Mouse (Mus musculus): ENCODE data around the gene Xlr5a.
A peak's percentile ranks its signal among the peaks of the same experiment; 100 is the strongest.
"Not testable (repeated sequence)": the region's sequence is repeated elsewhere in the genome, so short reads cannot be mapped to it uniquely, and the experiment has no call there.

Gene Xlr5a

GRCm38 (mm10) chrX:73292876-73293275 is at the start of gene Xlr5a, which contains the start of gene Xlr5c:
Gene Xlr5a, minus strand, starts transcription at chrX:73292976.
Gene Xlr5c, minus strand, starts transcription at chrX:73292976.
- DNase-seq: not testable (repeated sequence)

GRCm38 (mm10) chrX:73342483-73342895 is 49.7 kb upstream of the Xlr5a start, which contains the start of gene Zfp275:
Gene Zfp275, plus strand, starts transcription at chrX:73342621.
- DNase-seq: peak; percentile 67

- DNase-seq: no peak
Observed at GRCm38 (mm10) chrX:73342068-73342467, 49.3 kb upstream of the Xlr5a start.

- DNase-seq: no peak
Observed at GRCm38 (mm10) chrX:73341473-73341872, 48.7 kb upstream of the Xlr5a start.

GRCm38 (mm10) chrX:73336740-73337139 is 44.0 kb upstream of the Xlr5a start, which contains the start of gene Gm45015:
Gene Gm45015, minus strand, starts transcription at chrX:73336840.
- DNase-seq: no peak

GRCm38 (mm10) chrX:73333548-73333947 is 40.8 kb upstream of the Xlr5a start:
- DNase-seq: no peak

GRCm38 (mm10) chrX:73327215-73327614 is 34.4 kb upstream of the Xlr5a start:
- DNase-seq: no peak

GRCm38 (mm10) chrX:73321029-73321428 is 28.3 kb upstream of the Xlr5a start:
- DNase-seq: no peak

- DNase-seq: peak; percentile 19
Observed at GRCm38 (mm10) chrX:73312522-73312921, 19.7 kb upstream of the Xlr5a start.

- not testable (repeated sequence) for DNase-seq
Observed at GRCm38 (mm10) chrX:73295745-73296144, 3.0 kb upstream of the Xlr5a start.

GRCm38 (mm10) chrX:73265270-73265669 is 27.5 kb downstream of the Xlr5a start, which contains the start of gene Xlr3c:
Gene Xlr3c, minus strand, starts transcription at chrX:73265390.
- not testable (repeated sequence) for DNase-seq

- not testable (repeated sequence) for DNase-seq
Observed at GRCm38 (mm10) chrX:73262428-73262827, 30.3 kb downstream of the Xlr5a start.

GRCm38 (mm10) chrX:73242821-73243325 is 49.9 kb downstream of the Xlr5a start, which contains the start of gene Xlr4c:
Gene Xlr4c, minus strand, starts transcription at chrX:73243130.
- DNase-seq: not testable (repeated sequence)

GRCm38 (mm10) chrX:73229288-73229687 is 63.5 kb downstream of the Xlr5a start:
- DNase-seq: no peak

- peak; percentile 51 for DNase-seq
Observed at GRCm38 (mm10) chrX:73228606-73229214, 64.1 kb downstream of the Xlr5a start.

GRCm38 (mm10) chrX:73227914-73228605 is 64.7 kb downstream of the Xlr5a start, which contains the start of gene F8a:
Gene F8a, plus strand, starts transcription at chrX:73228291.
- DNase-seq: peak; percentile 73

GRCm38 (mm10) chrX:73225365-73225764 is 67.4 kb downstream of the Xlr5a start:
- no peak for DNase-seq

- not testable (repeated sequence) for DNase-seq
Observed at GRCm38 (mm10) chrX:73213819-73214564, 78.8 kb downstream of the Xlr5a start, which contains the start of gene Xlr4b. Gene Xlr4b, plus strand, starts transcription at chrX:73214333.

- not testable (repeated sequence) for DNase-seq
Observed at GRCm38 (mm10) chrX:73191934-73192333, 100.8 kb downstream of the Xlr5a start, which contains the start of gene Xlr3b. Gene Xlr3b, plus strand, starts transcription at chrX:73192207.

GRCm38 (mm10) chrX:73176889-73177288 is 115.9 kb downstream of the Xlr5a start, which contains the start of gene Spin2d:
Gene Spin2d, minus strand, starts transcription at chrX:73176989.
- DNase-seq: not testable (repeated sequence)

GRCm38 (mm10) chrX:73149350-73149749 is 143.4 kb downstream of the Xlr5a start, which contains the start of gene DXBay18:
Gene DXBay18, minus strand, starts transcription at chrX:73149450.
- not testable (repeated sequence) for DNase-seq

- DNase-seq: not testable (repeated sequence)
Observed at GRCm38 (mm10) chrX:73148496-73148895, 144.3 kb downstream of the Xlr5a start, which contains the start of gene Xlr5b. Gene Xlr5b, plus strand, starts transcription at chrX:73148796.
